ENCODE assay signal across 8 mouse cellular contexts in genomic region chr2:18050541-18050985, GRCm38 (mm10). TPM values are rescaled to one million over a fixed set of nuclear protein-coding genes. Genes with fewer than 3 reads are reported as not detected.
DNase-seq lines count a peak whose midpoint lies in the region; ATAC-seq and TF ChIP-seq lines count a peak whose summit lies in the region.

No protein-coding gene starts in this region.

- no peak overlapping the region for H3K27ac ChIP-seq in spleen, adult 2 months (ENCODE audit: insufficient read depth, low read length)
- H3K27ac ChIP-seq in neural tube, embryonic 14.5 days (ENCODE audit: low read depth, low read length): peak overlapping the region; percentile 99

- H3K4me2 ChIP-seq in neural tube, embryonic 14.5 days (ENCODE audit: low read depth, low read length): peak overlapping the region; percentile 81

- intact Hi-C loops in left cerebral cortex, postnatal 36 days (cut with DNase I): no loop called here

- TF ChIP-seq CTCF in spleen, adult 2 months (IDR thresholded peaks at IDR 0.05; ENCODE audit: extremely low read depth, insufficient read depth, insufficient read length, insufficient replicate concordance): no peak

- H3K27me3 ChIP-seq in spleen, adult 2 months (ENCODE audit: control insufficient read depth, insufficient read depth, low read length): peaks cover 21% of the 10 kb centered on the region
- H3K27me3 ChIP-seq in neural tube, embryonic 14.5 days (ENCODE audit: control insufficient read depth, insufficient read depth, low read length): no peaks in the 10 kb centered on the region

- peak in 1 of 2 experiments; percentile 48 for DNase-seq in spleen, adult 2 months (ENCODE audit: low read depth in 1 of 2, low spot score in 2 of 2)
- no peak for DNase-seq in spleen, postnatal 10 days (ENCODE audit: low spot score in 2 of 2)
- DNase-seq in kidney, postnatal 14 days: peak; percentile 31
- DNase-seq in urinary bladder, postnatal 25 days (ENCODE audit: low spot score): no peak
- no peak for DNase-seq in left cerebral cortex, postnatal 36 days (ENCODE audit: low spot score in 2 of 2)
- no peak for DNase-seq in right cerebral cortex, postnatal 25 days

- 11% methylated on average over 10 of the region's 10 CpGs for WGBS in spleen, adult 2 months
- WGBS in neural tube, embryonic 14.5 days: 8% methylated on average over 10 of the region's 10 CpGs

- ATAC-seq in granulocyte monocyte progenitor cell, adult 5-6 weeks (replicated peaks; ENCODE audit: poor library complexity, severe bottlenecking): 0 out of 2 replicates have a peak, but pooled peaks have one; percentile 21
- ATAC-seq in neural tube, embryonic 14.5 days (ENCODE audit: low read depth): no peak

- peak overlapping the region; percentile 16; the same call in 1 of the 2 replicates for H3K4me3 ChIP-seq in spleen, adult 2 months (ENCODE audit: extremely low read depth, insufficient read depth, insufficient read length)
- H3K4me3 ChIP-seq in neural tube, embryonic 14.5 days (ENCODE audit: low read depth, low read length): peak overlapping the region; percentile 19

- H3K9me3 ChIP-seq in neural tube, embryonic 14.5 days (ENCODE audit: control insufficient read depth, low read length): no peaks in the 10 kb centered on the region

- no peak for TF ChIP-seq POLR2A in spleen, adult 2 months (IDR thresholded peaks at IDR 0.05; ENCODE audit: low read depth, low read length)

- H3K36me3 ChIP-seq in spleen, adult 2 months (ENCODE audit: control insufficient read depth, insufficient read depth, low read length): no peaks in the 10 kb centered on the region
- no peaks in the 10 kb centered on the region for H3K36me3 ChIP-seq in neural tube, embryonic 14.5 days (ENCODE audit: control insufficient read depth, insufficient read depth, low read length)

- H3K9ac ChIP-seq in neural tube, embryonic 14.5 days (replicated peaks; ENCODE audit: low read depth, low read length): peak overlapping the region; percentile 46

- H3K4me1 ChIP-seq in spleen, adult 2 months (ENCODE audit: control insufficient read depth, insufficient read depth, insufficient read length): peaks cover 9% of the 10 kb centered on the region; the same call in 1 of the 2 replicates
- H3K4me1 ChIP-seq in neural tube, embryonic 14.5 days (ENCODE audit: control insufficient read depth, insufficient read depth, low read length): peaks cover 13% of the 10 kb centered on the region; the same call in 1 of the 2 replicates

RNA-seq across cellular contexts. Expression of gene Skida1, which starts 1.7 kb away (rescaled TPM):
- 0.22 and 0.46 TPM in 2 replicates for polyA plus RNA-seq in spleen, adult 2 months (2012; rRNA removed)
- not detected in 2 replicates for total RNA-seq in granulocyte monocyte progenitor cell, adult 5-6 weeks (2014; fragmentation: Nextera tagmentation)
- total RNA-seq in granulocyte monocyte progenitor cell, adult 5-6 weeks (2017): not detected in 2 replicates
- polyA plus RNA-seq in neural tube, embryonic 14.5 days (2014; fragmentation: Nextera tagmentation; extraction: Ambion mirVana): 3.9 and 5.3 TPM in 2 replicates
- total RNA-seq in left cerebral cortex, postnatal 36 days (2021): 10 to 100 TPM in 1 of 2 experiments, 1 to 10 TPM in 1; 8.8 to 10.0 TPM

RNA-seq across cellular contexts. Expression of gene Mllt10, which starts 4.5 kb away (rescaled TPM):
- polyA plus RNA-seq in spleen, adult 2 months (2012; rRNA removed): 27.4 and 30.1 TPM in 2 replicates
- 76.1 and 128 TPM in 2 replicates for total RNA-seq in granulocyte monocyte progenitor cell, adult 5-6 weeks (2014; fragmentation: Nextera tagmentation)
- 51.8 and 65.0 TPM in 2 replicates for total RNA-seq in granulocyte monocyte progenitor cell, adult 5-6 weeks (2017)
- polyA plus RNA-seq in neural tube, embryonic 14.5 days (2014; fragmentation: Nextera tagmentation; extraction: Ambion mirVana): 34.6 and 36.5 TPM in 2 replicates
- 10 to 100 TPM; 49.4 to 57.6 TPM for total RNA-seq in left cerebral cortex, postnatal 36 days (2021)

RNA-seq across cellular contexts. Expression of gene A930004D18Rik, which starts 13.0 kb away (rescaled TPM):
- 0.52 and 1.1 TPM in 2 replicates for polyA plus RNA-seq in spleen, adult 2 months (2012; rRNA removed)
- not detected in 2 replicates for total RNA-seq in granulocyte monocyte progenitor cell, adult 5-6 weeks (2014; fragmentation: Nextera tagmentation)
- total RNA-seq in granulocyte monocyte progenitor cell, adult 5-6 weeks (2017): 0.26 TPM in 1 of 2 replicates, not detected in the other
- polyA plus RNA-seq in neural tube, embryonic 14.5 days (2014; fragmentation: Nextera tagmentation; extraction: Ambion mirVana): 8.2 and 8.6 TPM in 2 replicates
- total RNA-seq in left cerebral cortex, postnatal 36 days (2021): 1 to 10 TPM; 2.1 to 3.2 TPM

RNA-seq across cellular contexts. Expression of gene H2al2a, which starts 53.8 kb away (rescaled TPM):
- polyA plus RNA-seq in spleen, adult 2 months (2012; rRNA removed): not detected in 2 replicates
- total RNA-seq in granulocyte monocyte progenitor cell, adult 5-6 weeks (2014; fragmentation: Nextera tagmentation): not detected in 2 replicates
- not detected in 2 replicates for total RNA-seq in granulocyte monocyte progenitor cell, adult 5-6 weeks (2017)
- not detected in 2 replicates for polyA plus RNA-seq in neural tube, embryonic 14.5 days (2014; fragmentation: Nextera tagmentation; extraction: Ambion mirVana)
- not detected for total RNA-seq in left cerebral cortex, postnatal 36 days (2021)

Comparison
In these comparisons a context has a peak if more than half of its experiments do, and no peak if none do; other contexts are left out.
1. RNA of gene Skida1, which starts 1.7 kb away (total RNA-seq): 8.8 to 10.0 TPM in left cerebral cortex, postnatal 36 days; not detected in granulocyte monocyte progenitor cell, adult 5-6 weeks; every median in the first group is over 4 times any median in the second.